Mouse (Mus musculus): ENCODE data around the gene Birc2.

DNA sequence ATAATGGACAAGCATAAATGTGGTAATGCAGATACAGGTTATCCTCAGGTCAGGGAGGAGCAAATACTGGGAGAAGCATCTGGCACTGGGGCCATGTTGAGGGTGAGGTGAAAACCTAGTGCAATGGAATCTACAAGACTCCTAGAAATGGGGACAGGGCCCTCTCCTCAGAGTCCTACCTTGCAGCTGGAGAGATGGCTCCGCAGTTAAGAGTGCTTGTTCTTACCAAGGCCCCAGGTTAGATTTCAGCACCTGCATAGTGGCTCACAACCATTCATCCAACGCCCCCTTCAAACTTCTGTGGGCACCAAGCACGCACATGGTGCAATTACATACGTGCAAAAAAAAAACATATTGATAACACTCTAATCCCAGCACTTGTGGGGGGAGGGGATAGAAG is 57.1 kb downstream of the Birc2 start:
- TF ChIP-seq CTCF (IDR thresholded peaks at IDR 0.05; ENCODE audit: insufficient read depth, low read length), result no peak
- no peak for TF ChIP-seq POLR2A (IDR thresholded peaks at IDR 0.05; ENCODE audit: borderline replicate concordance, extremely low read depth, low read depth, low read length)

Data from lung, adult 2 months (tissue).